In the genomic region with DNA sequence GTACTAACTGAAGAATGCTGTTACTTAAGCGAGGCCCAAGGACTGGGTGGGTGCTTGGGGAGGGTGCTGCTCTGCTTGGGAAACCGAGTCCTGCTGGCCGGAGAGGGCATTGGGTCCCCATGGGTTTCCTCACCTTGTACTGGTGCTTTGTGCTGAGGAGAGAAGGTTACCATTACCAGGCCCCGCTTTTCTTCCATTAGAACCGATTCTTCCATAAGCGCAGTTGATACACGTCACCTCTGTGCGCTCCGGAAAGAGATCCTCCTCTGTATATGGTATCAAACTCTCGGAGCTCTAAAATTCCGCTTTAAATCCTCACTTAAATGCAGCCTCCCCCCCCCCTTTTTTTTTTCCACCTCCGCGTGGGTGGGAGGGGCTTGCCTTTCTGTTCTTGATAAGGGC, we compare ENCODE assay signal across 8 mouse cellular contexts. TPM values are rescaled to one million over a fixed set of nuclear protein-coding genes. Genes with fewer than 3 reads are reported as not detected.
A peak's percentile ranks its signal among the peaks of the same experiment; 100 is the strongest.
DNase-seq lines count a peak whose midpoint lies in the region; ATAC-seq and TF ChIP-seq lines count a peak whose summit lies in the region.

No protein-coding gene starts in this region.

- TF ChIP-seq EP300 in heart, adult 2 months (IDR thresholded peaks at IDR 0.05; ENCODE audit: insufficient read depth, low read depth, low read length), result no peak

- 0% methylated on average over 13 of the region's 13 CpGs for WGBS in heart, adult 2 months
- WGBS in hindbrain, embryonic 10.5 days, result under 1% methylated on average over 13 of the region's 13 CpGs
- under 1% methylated on average over 13 of the region's 13 CpGs for WGBS in liver, embryonic 12.5 days (ENCODE audit: insufficient replicate concordance)

- peak overlapping the region; percentile 98 for H3K27ac ChIP-seq in heart, adult 2 months
- peak overlapping the region; percentile 99 for H3K27ac ChIP-seq in hindbrain, embryonic 10.5 days
- peak overlapping the region; percentile 98 for H3K27ac ChIP-seq in liver, embryonic 12.5 days

- H3K36me3 ChIP-seq in heart, adult 2 months (ENCODE audit: control insufficient read depth, insufficient read depth, low read length), result peaks cover 22% of the 10 kb centered on the region
- peaks cover 42% of the 10 kb centered on the region for H3K36me3 ChIP-seq in C2C12 (ENCODE audit: control insufficient read depth, insufficient read depth)
- peaks cover 59% of the 10 kb centered on the region for H3K36me3 ChIP-seq in hindbrain, embryonic 10.5 days
- H3K36me3 ChIP-seq in liver, embryonic 12.5 days, result peaks cover 60% of the 10 kb centered on the region

- no peaks in the 10 kb centered on the region for H3K27me3 ChIP-seq in heart, adult 2 months (ENCODE audit: control insufficient read depth, insufficient read depth, low read length)
- H3K27me3 ChIP-seq in C2C12 (ENCODE audit: control insufficient read depth, insufficient read depth, insufficient read length), result no peaks in the 10 kb centered on the region
- H3K27me3 ChIP-seq in hindbrain, embryonic 10.5 days (ENCODE audit: insufficient read depth, poor library complexity, severe bottlenecking), result no peaks in the 10 kb centered on the region
- H3K27me3 ChIP-seq in liver, embryonic 12.5 days (replicated peaks), result no peaks in the 10 kb centered on the region

- no peaks in the 10 kb centered on the region for H3K9me3 ChIP-seq in hindbrain, embryonic 10.5 days
- H3K9me3 ChIP-seq in liver, embryonic 12.5 days (replicated peaks), result no peaks in the 10 kb centered on the region

- H3K9ac ChIP-seq in heart, adult 2 months (ENCODE audit: low read depth, low read length), result peak overlapping the region; percentile 98
- H3K9ac ChIP-seq in liver, embryonic 12.5 days, result peak overlapping the region; percentile 94

- intact Hi-C loops in heart, adult 2 months (cut with DNase I), result loop anchor here (2.0 kb wide), 2 partner anchors 39 to 49 kb away; partner anchors contain the start of genes Lamb2 and Ndufaf3
- intact Hi-C loops in heart, postnatal 36 days (cut with DNase I), result loop anchor here (2.0 kb wide), 1 partner anchor 37 kb away; no protein-coding TSS in a partner anchor

- peak overlapping the region; percentile 85 for H3K4me3 ChIP-seq in heart, adult 2 months
- peak overlapping the region; percentile 72 for H3K4me3 ChIP-seq in C2C12 (ENCODE audit: insufficient read depth, poor library complexity, severe bottlenecking)
- H3K4me3 ChIP-seq in hindbrain, embryonic 10.5 days, result peak overlapping the region; percentile 96
- peak overlapping the region; percentile 78 for H3K4me3 ChIP-seq in liver, embryonic 12.5 days

- peak overlapping the region; percentile 75 for H3ac ChIP-seq in C2C12 (ENCODE audit: control insufficient read depth, insufficient read length, low read depth)

- peak overlapping the region; percentile 92 for H3K4me2 ChIP-seq in liver, embryonic 12.5 days

- no peak for TF ChIP-seq POLR2A in heart, adult 2 months (IDR thresholded peaks at IDR 0.05; ENCODE audit: insufficient read depth, low read depth, low read length)

- peaks cover 6% of the 10 kb centered on the region for H3K4me1 ChIP-seq in heart, adult 2 months (ENCODE audit: control insufficient read depth, insufficient read depth, low read length)
- peaks cover 27% of the 10 kb centered on the region for H3K4me1 ChIP-seq in hindbrain, embryonic 10.5 days (replicated peaks)
- peaks cover 37% of the 10 kb centered on the region for H3K4me1 ChIP-seq in liver, embryonic 12.5 days

- no peak for TF ChIP-seq CTCF in heart, adult 2 months (IDR thresholded peaks at IDR 0.05)
- no peak for TF ChIP-seq CTCF in C2C12 (IDR thresholded peaks at IDR 0.05; ENCODE audit: control insufficient read depth, insufficient read depth, insufficient read length)

- peaks cover 52% of the 10 kb centered on the region for H3K79me3 ChIP-seq in C2C12 (ENCODE audit: low read depth)

- ATAC-seq in common myeloid progenitor, adult 5-6 weeks (replicated peaks; ENCODE audit: low read depth, poor library complexity, severe bottlenecking), result peak; percentile 38
- ATAC-seq in liver, embryonic 12.5 days, result peak; percentile 2; the same call in 1 of the 2 replicates

- DNase-seq in heart, adult 2 months, result no peak
- no peak for DNase-seq in heart, postnatal 36 days
- no peak for DNase-seq in hindbrain, embryonic 10.5 days (ENCODE audit: low spot score)
- peak; percentile 58 to 75 for DNase-seq in right cerebral cortex, postnatal 10 days (ENCODE audit: low spot score in 2 of 2)
- DNase-seq in cerebellum, postnatal 4 days (ENCODE audit: low spot score in 2 of 2), result no peak

- H3K79me2 ChIP-seq in heart, adult 2 months (replicated peaks; ENCODE audit: control insufficient read depth, insufficient read depth, low read length), result peaks cover 3% of the 10 kb centered on the region; the same call in 1 of the 2 replicates
- H3K79me2 ChIP-seq in C2C12 (ENCODE audit: control insufficient read depth, insufficient read depth), result peaks cover 57% of the 10 kb centered on the region

TF ChIP-seq in C2C12, 6 proteins besides CTCF, POLR2A, EP300 and RAD21:
- TF ChIP-seq MYOD1 (IDR thresholded peaks at IDR 0.05; ENCODE audit: control insufficient read depth, insufficient read length, low read depth) (no peak), MAX (IDR thresholded peaks at IDR 0.05) (no peak), CEBPB (IDR thresholded peaks at IDR 0.05; ENCODE audit: low read depth) (no peak), USF1 (IDR thresholded peaks at IDR 0.05; ENCODE audit: low read depth) (no peak), FOSL1 (IDR thresholded peaks at IDR 0.05; ENCODE audit: insufficient read depth, low read length, poor library complexity, severe bottlenecking) (no peak), MYOG (IDR thresholded peaks at IDR 0.05; ENCODE audit: control insufficient read depth, extremely low read depth, insufficient read length) (no peak)

RNA-seq across cellular contexts. Expression of gene Qrich1, which starts 1.3 kb away (rescaled TPM):
- 10 to 100 TPM; 57.8 to 64.2 TPM for total RNA-seq in heart, adult 2 months (2021)
- 55.6 and 70.1 TPM in 2 replicates for polyA plus RNA-seq in heart, adult 2 months (2012; rRNA removed)
- total RNA-seq in heart, postnatal 36 days (2021), result 10 to 100 TPM; 60.4 to 60.5 TPM
- polyA plus RNA-seq in C2C12 (2012; fragmentation: generic; extraction: Trizol), result 58.2 TPM
- total RNA-seq in common myeloid progenitor, adult 5-6 weeks (2017), result 131 and 150 TPM in 2 replicates
- 153 and 168 TPM in 2 replicates for polyA plus RNA-seq in hindbrain, embryonic 10.5 days (2016; fragmentation: Nextera tagmentation; extraction: Ambion mirVana)
- 78.6 and 81.6 TPM in 2 replicates for polyA plus RNA-seq in liver, embryonic 12.5 days (2016; fragmentation: Nextera tagmentation; extraction: Ambion mirVana)

RNA-seq across cellular contexts. Expression of gene Qars, which starts 10.4 kb away (rescaled TPM):
- 10 to 100 TPM; 68.4 to 76.3 TPM for total RNA-seq in heart, adult 2 months (2021)
- 108 and 173 TPM in 2 replicates for polyA plus RNA-seq in heart, adult 2 months (2012; rRNA removed)
- 10 to 100 TPM; 78.8 to 82.3 TPM for total RNA-seq in heart, postnatal 36 days (2021)
- 203 TPM for polyA plus RNA-seq in C2C12 (2012; fragmentation: generic; extraction: Trizol)
- total RNA-seq in common myeloid progenitor, adult 5-6 weeks (2017), result 149 and 207 TPM in 2 replicates
- 103 and 112 TPM in 2 replicates for polyA plus RNA-seq in hindbrain, embryonic 10.5 days (2016; fragmentation: Nextera tagmentation; extraction: Ambion mirVana)
- 74.4 and 79.9 TPM in 2 replicates for polyA plus RNA-seq in liver, embryonic 12.5 days (2016; fragmentation: Nextera tagmentation; extraction: Ambion mirVana)

RNA-seq across cellular contexts. Expression of gene Usp19, which starts 27.5 kb away (rescaled TPM):
- 10 to 100 TPM; 83.2 to 91.9 TPM for total RNA-seq in heart, adult 2 months (2021)
- 110 and 147 TPM in 2 replicates for polyA plus RNA-seq in heart, adult 2 months (2012; rRNA removed)
- 100 to 1,000 TPM in 1 of 2 experiments, 10 to 100 TPM in 1; 99.1 to 105 TPM for total RNA-seq in heart, postnatal 36 days (2021)
- 70.8 TPM for polyA plus RNA-seq in C2C12 (2012; fragmentation: generic; extraction: Trizol)
- total RNA-seq in common myeloid progenitor, adult 5-6 weeks (2017), result 54.3 and 63.1 TPM in 2 replicates
- polyA plus RNA-seq in hindbrain, embryonic 10.5 days (2016; fragmentation: Nextera tagmentation; extraction: Ambion mirVana), result 86.5 and 87.8 TPM in 2 replicates
- 48.0 and 52.1 TPM in 2 replicates for polyA plus RNA-seq in liver, embryonic 12.5 days (2016; fragmentation: Nextera tagmentation; extraction: Ambion mirVana)

RNA-seq across cellular contexts. Expression of gene Lamb2, which starts 38.4 kb away (rescaled TPM):
- 100 to 1,000 TPM; 326 to 360 TPM for total RNA-seq in heart, adult 2 months (2021)
- 272 and 392 TPM in 2 replicates for polyA plus RNA-seq in heart, adult 2 months (2012; rRNA removed)
- 100 to 1,000 TPM; 344 to 366 TPM for total RNA-seq in heart, postnatal 36 days (2021)
- polyA plus RNA-seq in C2C12 (2012; fragmentation: generic; extraction: Trizol), result 36.3 TPM
- total RNA-seq in common myeloid progenitor, adult 5-6 weeks (2017), result 0.15 and 0.37 TPM in 2 replicates
- polyA plus RNA-seq in hindbrain, embryonic 10.5 days (2016; fragmentation: Nextera tagmentation; extraction: Ambion mirVana), result 40.8 and 41.0 TPM in 2 replicates
- 9.8 and 10.9 TPM in 2 replicates for polyA plus RNA-seq in liver, embryonic 12.5 days (2016; fragmentation: Nextera tagmentation; extraction: Ambion mirVana)

RNA-seq across cellular contexts. Expression of gene Impdh2, which starts 42.2 kb away (rescaled TPM):
- total RNA-seq in heart, adult 2 months (2021), result 10 to 100 TPM; 47.8 to 51.2 TPM
- 55.5 and 65.0 TPM in 2 replicates for polyA plus RNA-seq in heart, adult 2 months (2012; rRNA removed)
- 10 to 100 TPM; 48.7 to 52.2 TPM for total RNA-seq in heart, postnatal 36 days (2021)
- 332 TPM for polyA plus RNA-seq in C2C12 (2012; fragmentation: generic; extraction: Trizol)
- 317 and 371 TPM in 2 replicates for total RNA-seq in common myeloid progenitor, adult 5-6 weeks (2017)
- polyA plus RNA-seq in hindbrain, embryonic 10.5 days (2016; fragmentation: Nextera tagmentation; extraction: Ambion mirVana), result 185 and 214 TPM in 2 replicates
- 173 and 184 TPM in 2 replicates for polyA plus RNA-seq in liver, embryonic 12.5 days (2016; fragmentation: Nextera tagmentation; extraction: Ambion mirVana)

Comparison
In these comparisons a context has a peak if more than half of its experiments do, and no peak if none do; other contexts are left out.
1. DNase-seq: peak in right cerebral cortex, postnatal 10 days (2 of 2); none in heart, adult 2 months (0 of 2), heart, postnatal 36 days (0 of 2), hindbrain, embryonic 10.5 days (single experiment) and cerebellum, postnatal 4 days (0 of 2).
2. Peak in every context shown above with its lines, with median percentiles within 50 percentile points of each other: H3K27ac ChIP-seq and H3K4me3 ChIP-seq.